Mouse (Mus musculus) megakaryocyte, adult 5-6 weeks (primary cell): ENCODE results near the gene Man2b1. TPM values are rescaled to one million over a fixed set of nuclear protein-coding genes. Genes with fewer than 3 reads are reported as not detected.

ENCODE experiments used
- ATAC-seq: 2 replicates; pipeline ENCODE4 v1.8.0; 2016; ENCODE audit warnings: mild to moderate bottlenecking, inconsistent platforms; ENCODE audit not compliant: poor library complexity, severe bottlenecking
- total RNA-seq, 2 experiments: library from RNA; stranded (forward) in 1 of 2; stranded (reverse) in 1 of 2; fragments of 153-499, 151-499 nt in 1 of 2; fragments of 221-1000, 200-1000 nt in 1 of 2; gene quantifications; 2 replicates each; pipeline versions ENCODE4 v1.2.3 to v1.2.4; 2015 to 2017

Gene Man2b1
- total RNA-seq (2015) (204 TPM in 2 replicates), total RNA-seq (2017) (159 and 161 TPM in 2 replicates)

GRCm38 (mm10) chr8:85083108-85083813 is at the start of gene Man2b1:
Gene Man2b1, plus strand, starts transcription at chr8:85083270.
- ATAC-seq, result peak; percentile 70

GRCm38 (mm10) chr8:85033867-85034266 is 49.2 kb upstream of the Man2b1 start:
- no peak for ATAC-seq

GRCm38 (mm10) chr8:85034764-85035163 is 48.3 kb upstream of the Man2b1 start:
- peak; percentile 40 for ATAC-seq

- no peak for ATAC-seq
These were observed 47.8 kb upstream of the Man2b1 start for GRCm38 (mm10) chr8:85035165-85035727.

GRCm38 (mm10) chr8:85035728-85036310 is 47.3 kb upstream of the Man2b1 start:
- no peak for ATAC-seq

GRCm38 (mm10) chr8:85036381-85036717 is 46.7 kb upstream of the Man2b1 start:
- ATAC-seq, result peak; percentile 21

GRCm38 (mm10) chr8:85036718-85037365 is 46.2 kb upstream of the Man2b1 start, which contains the start of gene Tnpo2:
Gene Tnpo2, plus strand, starts transcription at chr8:85036915.
- peak; percentile 91 for ATAC-seq

- peak; percentile 2; the same call in 1 of the 2 replicates for ATAC-seq
These were observed 45.7 kb upstream of the Man2b1 start for GRCm38 (mm10) chr8:85037366-85037680.

GRCm38 (mm10) chr8:85037681-85038531 is 45.2 kb upstream of the Man2b1 start:
- ATAC-seq, result peak; percentile 49

- no peak for ATAC-seq
These were observed 39.5 kb upstream of the Man2b1 start for GRCm38 (mm10) chr8:85043619-85044018.

- ATAC-seq, result no peak
These were observed 25.7 kb upstream of the Man2b1 start for GRCm38 (mm10) chr8:85057367-85057766.

- ATAC-seq, result peak; percentile 95
These were observed 23.0 kb upstream of the Man2b1 start, which contains the start of gene Fbxw9 for GRCm38 (mm10) chr8:85059879-85060616. Gene Fbxw9, plus strand, starts transcription at chr8:85060055.

GRCm38 (mm10) chr8:85062603-85063002 is 20.5 kb upstream of the Man2b1 start:
- ATAC-seq, result no peak

GRCm38 (mm10) chr8:85065213-85065612 is 17.9 kb upstream of the Man2b1 start:
- ATAC-seq, result no peak

GRCm38 (mm10) chr8:85067155-85067554 is 15.9 kb upstream of the Man2b1 start:
- ATAC-seq, result no peak

GRCm38 (mm10) chr8:85067982-85068381 is 15.1 kb upstream of the Man2b1 start, which contains the start of gene Gm5741:
Gene Gm5741, minus strand, starts transcription at chr8:85067982.
- no peak for ATAC-seq

- peak; percentile 6; the same call in 1 of the 2 replicates for ATAC-seq
These were observed 12.0 kb upstream of the Man2b1 start for GRCm38 (mm10) chr8:85071041-85071440.

GRCm38 (mm10) chr8:85071514-85072281 is 11.4 kb upstream of the Man2b1 start, which contains the start of gene Dhps:
Gene Dhps, plus strand, starts transcription at chr8:85071757.
- peak; percentile 95 for ATAC-seq

GRCm38 (mm10) chr8:85072364-85072929 is 10.6 kb upstream of the Man2b1 start:
- no peak for ATAC-seq
